Mouse (Mus musculus) brain, embryonic 14.5 days (tissue): ENCODE measurements around the gene Slc28a1.

ENCODE experiments used
- CTCF ChIP-seq: fragments of 200-500 bp; IDR thresholded peaks from 2 replicates; pipeline ENCODE4 v1.5.1; 2012; ENCODE audit warnings: inconsistent platforms, mild to moderate bottlenecking, moderate library complexity, borderline replicate concordance; ENCODE audit not compliant: insufficient read depth, insufficient read length; ENCODE audit errors: extremely low read depth
- POLR2A ChIP-seq: fragments of 200-500 bp; IDR thresholded peaks from 2 replicates; pipeline ENCODE4 v1.6.1; 2012; ENCODE audit warnings: mild to moderate bottlenecking, inconsistent platforms, borderline replicate concordance; ENCODE audit not compliant: poor library complexity, insufficient read depth, insufficient read length, severe bottlenecking; ENCODE audit errors: extremely low read depth

- no peak for TF ChIP-seq CTCF
- TF ChIP-seq POLR2A, result no peak
Observed at GRCm38 (mm10) chr7:81199757-81200156, 85.2 kb downstream of the Slc28a1 start.
